Mouse (Mus musculus): ENCODE measurements around the gene E130309D02Rik.

DNA sequence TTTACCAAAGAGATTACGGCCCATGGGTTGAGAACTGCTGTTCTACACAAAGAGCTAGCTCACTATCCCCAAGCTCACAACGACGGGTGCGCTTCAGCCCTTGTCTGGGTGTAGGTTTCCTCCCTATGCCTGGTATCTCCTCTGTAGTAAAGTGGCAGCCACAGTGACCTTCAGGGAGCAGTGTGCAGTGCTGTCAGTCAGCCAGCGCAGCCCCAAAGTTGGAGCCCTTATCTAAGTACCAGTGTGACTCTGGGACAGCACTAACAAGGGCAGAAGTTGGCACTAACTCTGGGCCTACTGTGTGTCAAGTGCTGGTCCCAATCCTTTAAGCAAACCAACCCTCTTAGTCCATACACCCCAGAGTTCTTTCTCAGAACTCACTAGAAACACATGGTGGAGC lies 6.3 kb downstream of the E130309D02Rik start:
- TF ChIP-seq CTCF (IDR thresholded peaks at IDR 0.05; ENCODE audit: insufficient read depth, low read depth, low read length), result no peak
- no peak for TF ChIP-seq POLR2A (IDR thresholded peaks at IDR 0.05; ENCODE audit: insufficient read depth, low read depth, low read length)
